Mouse (Mus musculus): ENCODE results near the gene Prnp. TPM values are rescaled to one million over a fixed set of nuclear protein-coding genes. Genes with fewer than 3 reads are reported as not detected.

Gene Prnp
- polyA plus RNA-seq, 1 experiment, result 108 TPM

DNA sequence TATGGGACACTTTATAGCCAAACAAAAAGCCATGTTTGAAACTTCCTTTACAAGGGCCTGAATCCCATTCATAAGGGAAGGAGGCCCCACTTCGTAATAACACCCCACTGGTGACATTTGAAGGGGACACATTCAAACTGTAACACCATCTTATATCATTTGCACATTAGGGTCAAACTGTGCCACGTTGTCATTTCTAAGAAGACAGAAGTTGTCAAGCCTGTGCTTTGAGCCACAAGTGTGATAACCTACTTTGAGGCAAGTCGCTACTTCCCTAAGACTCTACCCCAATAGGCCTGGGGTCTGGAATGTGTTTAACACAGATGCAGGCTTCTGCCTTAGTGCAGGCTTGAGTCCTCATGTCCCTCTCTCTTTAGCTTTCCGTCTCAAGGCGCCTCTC is 2.4 kb upstream of the Prnp start:
- TF ChIP-seq CTCF (IDR thresholded peaks at IDR 0.05; ENCODE audit: borderline replicate concordance, extremely low read depth, insufficient read depth, insufficient read length) (no peak), POLR2A (IDR thresholded peaks at IDR 0.05; ENCODE audit: borderline replicate concordance, extremely low read depth, insufficient read depth, insufficient read length, poor library complexity, severe bottlenecking) (no peak)
- DNase-seq (ENCODE audit: low read depth), result no peak

DNA sequence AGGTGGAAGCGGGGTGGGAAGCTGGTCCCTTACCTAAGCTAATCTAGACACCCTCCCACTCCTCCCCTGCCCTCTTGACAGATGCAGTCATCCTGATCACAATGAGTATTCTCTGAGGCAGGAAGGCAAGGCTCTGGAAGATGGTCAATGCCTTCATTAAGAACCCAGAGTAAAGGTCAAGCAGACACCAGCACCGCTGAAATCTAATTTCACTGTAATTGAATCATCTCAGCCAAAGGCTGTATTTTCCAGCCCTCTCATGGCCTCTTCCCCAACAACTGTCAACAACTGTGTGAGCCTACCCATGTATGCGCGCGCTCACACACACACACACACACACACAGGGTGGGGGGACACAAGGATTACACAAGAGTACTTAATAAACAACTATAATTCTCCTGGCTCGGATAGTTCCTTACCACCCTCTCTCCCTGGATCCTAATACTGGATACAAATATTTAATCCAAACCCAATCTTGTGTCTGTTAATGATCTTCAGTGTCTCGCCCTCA is 1.3 kb upstream of the Prnp start:
- TF ChIP-seq CTCF (IDR thresholded peaks at IDR 0.05; ENCODE audit: borderline replicate concordance, extremely low read depth, insufficient read depth, insufficient read length) (no peak), POLR2A (IDR thresholded peaks at IDR 0.05; ENCODE audit: borderline replicate concordance, extremely low read depth, insufficient read depth, insufficient read length, poor library complexity, severe bottlenecking) (no peak)
- no peak for DNase-seq (ENCODE audit: low read depth)

GRCm38 (mm10) chr2:131908906-131909305 is 822 bp upstream of the Prnp start:
- TF ChIP-seq POLR2A (IDR thresholded peaks at IDR 0.05; ENCODE audit: borderline replicate concordance, extremely low read depth, insufficient read depth, insufficient read length, poor library complexity, severe bottlenecking), result no peak
- TF ChIP-seq CTCF (IDR thresholded peaks at IDR 0.05; ENCODE audit: borderline replicate concordance, extremely low read depth, insufficient read depth, insufficient read length), result no peak
- no peak for DNase-seq (ENCODE audit: low read depth)

GRCm38 (mm10) chr2:131910847-131911246 is 1.1 kb downstream of the Prnp start:
- DNase-seq (ENCODE audit: low read depth), result no peak
- TF ChIP-seq CTCF (IDR thresholded peaks at IDR 0.05; ENCODE audit: borderline replicate concordance, extremely low read depth, insufficient read depth, insufficient read length) (no peak), POLR2A (IDR thresholded peaks at IDR 0.05; ENCODE audit: borderline replicate concordance, extremely low read depth, insufficient read depth, insufficient read length, poor library complexity, severe bottlenecking) (no peak)

DNA sequence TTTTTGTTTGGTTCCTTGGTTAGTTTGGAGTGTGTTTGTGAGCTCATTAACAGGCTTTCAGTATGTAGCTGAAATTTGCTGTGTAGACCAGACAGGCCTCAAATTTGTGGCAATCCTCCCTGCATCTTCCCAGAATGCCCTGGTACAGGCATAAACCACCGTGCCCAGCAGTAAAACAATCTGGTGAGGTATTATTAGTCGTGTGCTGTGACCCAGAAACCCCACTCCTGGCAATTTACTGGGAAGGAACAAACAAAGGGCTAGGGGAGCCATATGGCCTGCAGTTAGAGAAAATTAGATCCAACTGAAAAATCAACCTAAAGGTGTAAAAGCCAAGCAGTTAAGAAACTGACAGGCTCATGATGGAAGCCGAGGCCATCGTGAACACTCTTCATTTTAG is 1.6 kb downstream of the Prnp start:
- peak; percentile 72 for DNase-seq (ENCODE audit: low read depth)

DNA sequence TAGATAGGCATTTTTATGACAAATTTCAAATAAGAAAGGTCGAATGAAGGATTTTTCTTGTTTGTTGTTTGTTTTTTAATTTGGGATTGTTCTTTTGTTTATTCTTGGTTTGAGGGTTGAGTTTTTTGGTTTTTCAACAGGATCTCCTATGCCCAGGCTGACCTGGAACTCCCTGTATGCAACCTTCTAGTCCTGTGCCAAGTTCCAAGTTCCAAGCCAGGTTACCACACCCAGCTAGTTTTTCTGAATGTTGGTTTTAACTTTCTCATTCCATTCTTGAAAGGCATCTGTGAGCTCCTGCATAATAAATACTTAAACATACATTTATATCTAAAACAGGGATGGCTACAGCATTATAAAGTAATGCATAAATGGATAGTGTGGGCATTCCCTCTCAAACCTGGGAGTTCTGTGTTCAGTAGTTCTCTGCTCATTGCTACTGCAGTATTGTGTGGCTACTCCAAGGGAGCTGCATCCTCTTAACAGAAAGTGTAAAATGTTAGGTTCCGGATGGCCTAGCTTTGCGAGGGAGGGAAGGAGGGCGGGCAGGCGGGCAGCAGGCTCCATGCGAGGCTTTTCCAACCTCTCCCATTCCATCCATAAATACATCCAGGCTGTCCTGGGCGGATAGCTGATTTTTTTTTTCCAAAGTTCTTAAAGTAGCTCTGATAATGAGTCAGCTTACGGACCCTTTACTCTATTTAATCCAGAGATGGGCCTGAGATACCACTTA is 3.0 kb downstream of the Prnp start:
- DNase-seq (ENCODE audit: low read depth), result no peak
- TF ChIP-seq CTCF (IDR thresholded peaks at IDR 0.05; ENCODE audit: borderline replicate concordance, extremely low read depth, insufficient read depth, insufficient read length), result no peak

More for the DNA sequence above, 1.6 kb downstream of the Prnp start:
- TF ChIP-seq POLR2A (IDR thresholded peaks at IDR 0.05; ENCODE audit: borderline replicate concordance, extremely low read depth, insufficient read depth, insufficient read length, poor library complexity, severe bottlenecking) (no peak), CTCF (IDR thresholded peaks at IDR 0.05; ENCODE audit: borderline replicate concordance, extremely low read depth, insufficient read depth, insufficient read length) (no peak)

- no peak for DNase-seq (ENCODE audit: low read depth)
- TF ChIP-seq CTCF (IDR thresholded peaks at IDR 0.05; ENCODE audit: borderline replicate concordance, extremely low read depth, insufficient read depth, insufficient read length), result no peak
These were observed 22.7 kb downstream of the Prnp start for GRCm38 (mm10) chr2:131932275-131932902.

GRCm38 (mm10) chr2:131933013-131933412 is 23.3 kb downstream of the Prnp start:
- TF ChIP-seq CTCF (IDR thresholded peaks at IDR 0.05; ENCODE audit: borderline replicate concordance, extremely low read depth, insufficient read depth, insufficient read length) (no peak), POLR2A (IDR thresholded peaks at IDR 0.05; ENCODE audit: borderline replicate concordance, extremely low read depth, insufficient read depth, insufficient read length, poor library complexity, severe bottlenecking) (no peak)

GRCm38 (mm10) chr2:131933598-131933997 is 23.9 kb downstream of the Prnp start:
- peak; percentile 66 for DNase-seq (ENCODE audit: low read depth)
- no peak for TF ChIP-seq POLR2A (IDR thresholded peaks at IDR 0.05; ENCODE audit: borderline replicate concordance, extremely low read depth, insufficient read depth, insufficient read length, poor library complexity, severe bottlenecking)
- TF ChIP-seq CTCF (IDR thresholded peaks at IDR 0.05; ENCODE audit: borderline replicate concordance, extremely low read depth, insufficient read depth, insufficient read length), result no peak

More at GRCm38 (mm10) chr2:131933013-131933412, 23.3 kb downstream of the Prnp start:
- no peak for DNase-seq (ENCODE audit: low read depth)

DNA sequence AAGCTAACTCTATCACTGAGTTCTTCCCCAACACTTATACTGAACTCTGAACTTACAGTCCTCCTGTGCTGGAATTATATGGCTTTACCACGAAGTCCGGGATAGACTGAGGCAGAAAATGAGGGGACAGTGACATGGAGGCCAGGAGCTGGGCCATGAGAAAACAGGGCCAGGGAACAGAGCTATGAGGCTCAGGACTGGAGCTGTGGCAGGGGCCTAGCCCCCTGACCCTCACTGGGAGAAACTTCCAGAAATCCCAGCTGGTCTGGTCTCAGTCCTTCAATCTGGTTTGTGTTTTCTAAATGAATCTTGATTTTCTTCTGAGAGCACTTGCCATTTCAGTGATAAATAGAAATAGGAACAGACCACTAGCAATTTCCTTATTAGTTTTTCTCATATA is 24.5 kb downstream of the Prnp start:
- no peak for TF ChIP-seq POLR2A (IDR thresholded peaks at IDR 0.05; ENCODE audit: borderline replicate concordance, extremely low read depth, insufficient read depth, insufficient read length, poor library complexity, severe bottlenecking)
- DNase-seq (ENCODE audit: low read depth), result no peak

GRCm38 (mm10) chr2:131935390-131936105 is 25.8 kb downstream of the Prnp start:
- no peak for TF ChIP-seq POLR2A (IDR thresholded peaks at IDR 0.05; ENCODE audit: borderline replicate concordance, extremely low read depth, insufficient read depth, insufficient read length, poor library complexity, severe bottlenecking)
- no peak for TF ChIP-seq CTCF (IDR thresholded peaks at IDR 0.05; ENCODE audit: borderline replicate concordance, extremely low read depth, insufficient read depth, insufficient read length)

More at GRCm38 (mm10) chr2:131935390-131936105, 25.8 kb downstream of the Prnp start:
- DNase-seq (ENCODE audit: low read depth), result peak; percentile 30

Data from brain, embryonic 14.5 days (tissue).